Mouse (Mus musculus) liver, embryonic 12.5 days (tissue): ENCODE measurements around the gene Mad1l1. TPM values are rescaled to one million over a fixed set of nuclear protein-coding genes. Genes with fewer than 3 reads are reported as not detected.
A peak's percentile ranks its signal among the peaks of the same experiment; 100 is the strongest.

Source experiments
- ATAC-seq: fragments of 200-750 bp; cut with Nextera tagmentation; 2 replicates; pipeline ENCODE4 v1.8.0; 2017; ENCODE audit warnings: moderate number of reproducible peaks, mild to moderate bottlenecking, moderate library complexity
- H3K27ac ChIP-seq: fragments of 300-500 bp; sonication (generic); 2 replicates; pipeline ENCODE4 v1.5.1; 2016; ENCODE audit warnings: mild to moderate bottlenecking
- H3K27me3 ChIP-seq: fragments of 300-500 bp; sonication (generic); replicated peaks from 2 replicates; pipeline ENCODE4 v1.6.1; 2016; ENCODE audit warnings: mild to moderate bottlenecking, moderate library complexity
- H3K36me3 ChIP-seq: fragments of 300-500 bp; sonication (generic); 2 replicates; pipeline ENCODE4 v1.6.1; 2016; ENCODE audit warnings: mild to moderate bottlenecking, moderate library complexity
- H3K4me1 ChIP-seq: fragments of 300-500 bp; sonication (generic); 2 replicates; pipeline ENCODE4 v1.6.1; 2016
- H3K4me2 ChIP-seq: fragments of 300-500 bp; sonication (generic); 2 replicates; pipeline ENCODE4 v1.6.1; 2016; ENCODE audit warnings: mild to moderate bottlenecking, moderate library complexity
- H3K4me3 ChIP-seq: fragments of 300-500 bp; sonication (generic); 2 replicates; pipeline ENCODE4 v1.5.1; 2016; ENCODE audit warnings: mild to moderate bottlenecking, moderate library complexity
- H3K9ac ChIP-seq: fragments of 300-500 bp; sonication (generic); 2 replicates; pipeline ENCODE4 v1.6.1; 2016; ENCODE audit warnings: mild to moderate bottlenecking, moderate library complexity
- H3K9me3 ChIP-seq: fragments of 300-500 bp; sonication (generic); replicated peaks from 2 replicates; pipeline ENCODE4 v1.6.1; 2016; ENCODE audit warnings: mild to moderate bottlenecking, moderate library complexity
- WGBS: fragments of 180-500 bp; shearing (Covaris S2); methylation state at CpG from one replicate; pipeline ENCODE4 v1.1.7; 2016; ENCODE audit not compliant: insufficient replicate concordance; 5-methylcytosine and 5-hydroxymethylcytosine counted together
- polyA plus RNA-seq: library from polyadenylated mRNA; unstranded; fragments of >200 nt; fragmentation: Nextera tagmentation; extraction: Ambion mirVana; gene quantifications from 2 replicates; pipeline ENCODE4 v1.2.1, GENCODE M21; 2016

Gene Mad1l1
- polyA plus RNA-seq, 1 experiment from 2014 or later = 33.6 TPM

DNA sequence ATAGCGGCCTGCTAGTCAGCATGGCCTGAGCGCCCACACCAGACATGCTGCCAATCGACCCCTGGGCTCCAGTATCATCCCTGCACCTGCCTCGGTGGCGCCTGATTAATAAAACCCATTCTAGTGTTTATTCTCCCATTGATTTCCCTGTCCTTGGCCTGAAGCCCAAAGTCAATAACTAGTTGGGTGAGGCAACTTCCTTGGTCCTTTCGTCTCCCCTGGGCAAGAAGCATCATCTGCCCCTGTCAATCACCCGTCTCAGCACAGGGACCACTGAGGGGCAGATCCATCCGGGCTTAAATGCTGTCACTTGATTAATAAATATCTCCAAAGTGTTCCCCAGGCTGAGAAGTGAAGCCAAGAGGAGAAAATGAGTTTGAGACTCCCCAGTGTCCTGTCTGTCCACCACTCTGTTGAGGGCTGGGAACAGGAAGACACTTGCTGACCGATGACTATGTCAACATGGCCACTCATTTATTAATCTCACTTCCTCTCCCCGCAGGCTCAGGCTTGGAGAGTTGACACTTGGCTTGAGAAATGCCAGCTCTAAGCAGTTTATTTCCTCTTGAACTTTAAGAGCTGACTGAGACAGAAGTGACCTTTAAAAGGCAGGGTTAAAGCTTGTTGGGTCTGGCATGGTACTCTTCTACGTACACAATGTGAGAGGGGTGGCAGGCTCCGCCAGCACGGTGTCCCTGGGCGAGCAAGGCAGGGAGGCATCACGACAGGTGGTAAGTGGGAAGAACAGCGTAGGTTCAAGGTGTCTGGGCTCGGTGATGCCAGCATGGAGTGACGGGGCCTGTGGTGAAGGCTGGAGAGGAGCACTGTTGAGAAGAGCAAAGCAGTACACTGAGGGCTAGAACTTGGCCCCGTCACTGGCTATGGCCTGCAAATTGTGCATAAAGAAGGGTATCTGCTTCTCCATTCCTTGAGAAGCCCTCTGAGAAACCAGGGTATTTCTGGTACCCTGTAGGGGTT lies 114.3 kb downstream of the Mad1l1 start:
- 73% methylated on average over 19 of the region's 19 CpGs for WGBS
- peaks cover 50% of the 10 kb centered on the region for H3K4me1 ChIP-seq
- H3K4me3 ChIP-seq = no peak overlapping the region
- no peaks in the 10 kb centered on the region for H3K27me3 ChIP-seq
- H3K9ac ChIP-seq = no peak overlapping the region
- H3K27ac ChIP-seq = peak overlapping the region; percentile 55; the same call in 1 of the 2 replicates
- 0 out of 2 replicates have a peak, but pooled peaks cover 8% of the 10 kb centered on the region for H3K36me3 ChIP-seq
- no peak for ATAC-seq
- no peak overlapping the region for H3K4me2 ChIP-seq
- H3K9me3 ChIP-seq = no peaks in the 10 kb centered on the region

GRCm38 (mm10) chr5:140205991-140206390 lies 115.4 kb downstream of the Mad1l1 start:
- Histone ChIP-seq H3K36me3 (0 out of 2 replicates have a peak, but pooled peaks cover 8% of the 10 kb centered on the region), H3K4me2 (no peak overlapping the region), H3K9ac (no peak overlapping the region), H3K27ac (no peak overlapping the region), H3K27me3 (no peaks in the 10 kb centered on the region), H3K9me3 (no peaks in the 10 kb centered on the region), H3K4me3 (no peak overlapping the region), H3K4me1 (peaks cover 53% of the 10 kb centered on the region)
- no peak for ATAC-seq
- WGBS = 68% methylated on average over 2 of the region's 2 CpGs

DNA sequence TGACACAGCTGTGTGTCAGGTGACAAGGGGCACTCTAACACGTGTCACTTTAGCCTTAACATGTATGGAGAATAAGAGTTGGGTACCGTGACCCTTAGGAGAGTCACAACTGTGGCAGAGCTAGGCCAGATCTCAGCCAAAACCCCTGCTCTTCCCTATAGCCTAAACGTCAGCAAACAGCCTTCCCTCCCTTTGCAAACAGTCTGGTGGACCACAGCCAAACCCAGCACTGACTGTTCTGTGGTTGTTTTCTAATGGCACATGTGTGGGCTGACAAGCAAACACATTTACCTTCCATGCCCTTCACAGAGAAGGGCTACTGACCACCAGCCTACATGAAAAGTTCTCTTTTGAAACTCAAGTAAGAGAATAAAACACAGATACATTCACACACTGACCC lies 116.9 kb downstream of the Mad1l1 start:
- H3K36me3 ChIP-seq = 0 out of 2 replicates have a peak, but pooled peaks cover 8% of the 10 kb centered on the region
- no peak overlapping the region for H3K4me3 ChIP-seq
- peaks cover 42% of the 10 kb centered on the region for H3K4me1 ChIP-seq
- H3K9me3 ChIP-seq = no peaks in the 10 kb centered on the region
- no peak overlapping the region for H3K9ac ChIP-seq
- no peak overlapping the region for H3K4me2 ChIP-seq
- no peaks in the 10 kb centered on the region for H3K27me3 ChIP-seq
- WGBS = 61% methylated on average over 3 of the region's 3 CpGs
- ATAC-seq = no peak
- peak overlapping the region; percentile 23; the same call in 1 of the 2 replicates for H3K27ac ChIP-seq

- Histone ChIP-seq H3K4me2 (no peak overlapping the region), H3K36me3 (0 out of 2 replicates have a peak, but pooled peaks cover 8% of the 10 kb centered on the region), H3K9me3 (no peaks in the 10 kb centered on the region), H3K27ac (no peak overlapping the region), H3K9ac (no peak overlapping the region), H3K27me3 (no peaks in the 10 kb centered on the region), H3K4me1 (peaks cover 37% of the 10 kb centered on the region), H3K4me3 (no peak overlapping the region)
- ATAC-seq = no peak
- WGBS = 91% methylated on average over 5 of the region's 5 CpGs
These were observed 117.3 kb downstream of the Mad1l1 start for GRCm38 (mm10) chr5:140204037-140204436.

DNA sequence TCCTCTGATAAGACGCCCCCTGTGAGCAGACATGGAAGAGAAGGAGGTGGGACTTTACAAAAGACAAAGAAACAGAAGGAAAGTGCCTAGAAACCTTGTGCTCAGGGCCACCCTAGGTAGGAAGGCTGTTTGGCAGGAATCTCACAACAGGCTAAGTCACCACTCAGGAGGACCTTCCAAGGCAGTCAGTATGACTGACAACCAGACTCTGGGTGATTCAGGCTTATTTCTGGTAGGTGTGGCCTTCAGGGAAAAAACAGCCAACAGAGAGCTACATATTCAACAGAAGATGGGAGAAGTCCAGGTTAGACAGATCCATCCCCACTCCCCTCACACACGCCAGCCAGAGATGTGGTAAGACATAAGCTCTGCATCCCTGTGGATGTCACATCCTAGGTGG lies 118.9 kb downstream of the Mad1l1 start:
- Histone ChIP-seq H3K9me3 (no peaks in the 10 kb centered on the region), H3K27me3 (no peaks in the 10 kb centered on the region), H3K36me3 (0 out of 2 replicates have a peak, but pooled peaks cover 7% of the 10 kb centered on the region), H3K4me2 (no peak overlapping the region), H3K9ac (no peak overlapping the region), H3K4me1 (peaks cover 21% of the 10 kb centered on the region), H3K27ac (no peak overlapping the region), H3K4me3 (no peak overlapping the region)
- WGBS = 64% methylated on average over 2 of the region's 2 CpGs
- no peak for ATAC-seq

DNA sequence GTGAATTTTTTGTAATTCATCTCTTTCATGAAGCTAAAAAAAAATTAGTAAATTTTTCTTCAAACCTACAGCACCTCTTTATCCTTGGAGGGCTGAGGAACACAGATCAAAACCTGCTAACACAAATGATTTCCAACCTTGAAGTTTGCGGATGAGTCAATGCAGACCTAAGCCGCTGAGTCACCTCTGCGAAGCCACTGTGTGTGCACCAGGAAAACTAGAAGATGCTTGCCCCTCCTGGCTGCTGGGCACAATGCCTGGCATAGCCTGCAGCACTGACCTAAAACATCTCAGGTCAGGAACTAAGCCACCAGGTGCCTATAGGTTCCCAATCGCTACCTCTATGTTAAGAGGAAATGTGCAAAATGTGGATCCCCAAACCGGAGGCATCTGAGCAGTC lies 119.8 kb downstream of the Mad1l1 start:
- ATAC-seq = no peak
- Histone ChIP-seq H3K27me3 (no peaks in the 10 kb centered on the region), H3K4me2 (no peak overlapping the region), H3K9ac (no peak overlapping the region), H3K9me3 (no peaks in the 10 kb centered on the region), H3K27ac (no peak overlapping the region), H3K36me3 (0 out of 2 replicates have a peak, but pooled peaks cover 3% of the 10 kb centered on the region), H3K4me3 (no peak overlapping the region), H3K4me1 (0 out of 2 replicates have a peak, but pooled peaks cover 13% of the 10 kb centered on the region)
- 88% methylated on average over 5 of the region's 5 CpGs for WGBS

GRCm38 (mm10) chr5:140201109-140201508 lies 120.2 kb downstream of the Mad1l1 start:
- H3K9me3 ChIP-seq = no peaks in the 10 kb centered on the region
- no peak overlapping the region for H3K4me2 ChIP-seq
- H3K36me3 ChIP-seq = 0 out of 2 replicates have a peak, but pooled peaks cover 3% of the 10 kb centered on the region
- no peak for ATAC-seq
- H3K27me3 ChIP-seq = no peaks in the 10 kb centered on the region
- H3K4me3 ChIP-seq = no peak overlapping the region
- 65% methylated on average over 1 of the region's 1 CpGs for WGBS
- no peak overlapping the region for H3K27ac ChIP-seq
- 0 out of 2 replicates have a peak, but pooled peaks cover 9% of the 10 kb centered on the region for H3K4me1 ChIP-seq
- H3K9ac ChIP-seq = no peak overlapping the region

- no peak for ATAC-seq
- no peak overlapping the region for H3K4me2 ChIP-seq
- WGBS = 21% methylated on average over 4 of the region's 4 CpGs
- H3K27ac ChIP-seq = no peak overlapping the region
- H3K36me3 ChIP-seq = peaks cover 15% of the 10 kb centered on the region
- H3K9ac ChIP-seq = no peak overlapping the region
- H3K27me3 ChIP-seq = no peaks in the 10 kb centered on the region
- peaks cover 18% of the 10 kb centered on the region; the same call in 1 of the 2 replicates for H3K4me1 ChIP-seq
- H3K4me3 ChIP-seq = no peak overlapping the region
- no peaks in the 10 kb centered on the region for H3K9me3 ChIP-seq
These were observed 123.6 kb downstream of the Mad1l1 start for GRCm38 (mm10) chr5:140197705-140198104.

DNA sequence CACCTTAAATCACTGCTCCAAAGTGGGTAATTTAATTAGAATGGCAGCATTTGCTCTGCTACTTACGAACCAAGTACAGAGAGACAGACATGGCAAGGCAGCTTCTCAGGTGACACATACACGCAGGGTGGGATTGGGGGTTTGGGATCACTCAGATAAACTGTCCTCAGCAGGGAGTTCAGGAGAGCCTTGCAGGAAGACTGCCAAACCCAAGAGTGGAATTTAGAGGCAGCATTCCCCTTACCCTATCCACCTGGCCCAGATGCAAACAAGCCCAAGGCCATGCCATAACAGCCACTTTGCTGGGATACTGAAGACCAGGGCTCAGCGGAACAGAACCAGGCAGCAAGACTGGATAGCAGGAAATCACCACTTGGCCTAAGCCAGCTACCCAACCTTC lies 124.9 kb downstream of the Mad1l1 start:
- Histone ChIP-seq H3K27ac (no peak overlapping the region), H3K9me3 (no peaks in the 10 kb centered on the region), H3K9ac (no peak overlapping the region), H3K4me1 (peaks cover 23% of the 10 kb centered on the region), H3K4me2 (no peak overlapping the region), H3K4me3 (no peak overlapping the region), H3K36me3 (peaks cover 23% of the 10 kb centered on the region), H3K27me3 (no peaks in the 10 kb centered on the region)
- ATAC-seq = no peak
- 79% methylated on average over 3 of the region's 3 CpGs for WGBS

- Histone ChIP-seq H3K27ac (no peak overlapping the region), H3K27me3 (no peaks in the 10 kb centered on the region), H3K4me1 (peaks cover 33% of the 10 kb centered on the region), H3K9ac (no peak overlapping the region), H3K4me3 (no peak overlapping the region), H3K9me3 (no peaks in the 10 kb centered on the region), H3K4me2 (no peak overlapping the region), H3K36me3 (peaks cover 25% of the 10 kb centered on the region)
- WGBS = 82% methylated on average over 11 of the region's 11 CpGs
- ATAC-seq = no peak
These were observed 127.2 kb downstream of the Mad1l1 start for GRCm38 (mm10) chr5:140194173-140194572.

- Histone ChIP-seq H3K9ac (no peak overlapping the region), H3K4me2 (no peak overlapping the region), H3K27me3 (no peaks in the 10 kb centered on the region), H3K4me3 (no peak overlapping the region), H3K4me1 (peaks cover 33% of the 10 kb centered on the region), H3K27ac (no peak overlapping the region), H3K36me3 (peaks cover 25% of the 10 kb centered on the region), H3K9me3 (no peaks in the 10 kb centered on the region)
- no peak for ATAC-seq
- 67% methylated on average over 4 of the region's 4 CpGs for WGBS
These were observed 129.8 kb downstream of the Mad1l1 start for GRCm38 (mm10) chr5:140191539-140191938.

- Histone ChIP-seq H3K4me3 (no peak overlapping the region), H3K36me3 (peaks cover 2% of the 10 kb centered on the region; the same call in 1 of the 2 replicates), H3K9ac (no peak overlapping the region), H3K4me2 (no peak overlapping the region), H3K9me3 (no peaks in the 10 kb centered on the region), H3K27me3 (no peaks in the 10 kb centered on the region), H3K4me1 (peaks cover 16% of the 10 kb centered on the region), H3K27ac (no peak overlapping the region)
- ATAC-seq = no peak
- 75% methylated on average over 4 of the region's 4 CpGs for WGBS
These were observed 135.0 kb downstream of the Mad1l1 start for GRCm38 (mm10) chr5:140186351-140186750.
